Mouse (Mus musculus) CH12F3 (cell line): ENCODE results near the gene Lsm14b.

ENCODE experiments used
- in situ Hi-C: fragments of 300-500 bp; cut with MboI; formaldehyde crosslinking; loops from 2 replicates; pipeline ENCODE4 v1.14.3; 2020; ENCODE audit warnings: low sequenced_read_pairs

The Lsm14b gene

GRCm38 (mm10) chr2:180024401-180025098 is at the start of gene Lsm14b:
Gene Lsm14b, plus strand, starts transcription at chr2:180024987.
- in situ Hi-C loops = no loop called here

- in situ Hi-C loops = no loop called here
Measured at GRCm38 (mm10) chr2:179975851-179976250, 48.9 kb upstream of the Lsm14b start.

GRCm38 (mm10) chr2:179976295-179976627 is 48.5 kb upstream of the Lsm14b start:
- in situ Hi-C loops = no loop called here

- in situ Hi-C loops = no loop called here
Measured at GRCm38 (mm10) chr2:179976628-179977343, 48.0 kb upstream of the Lsm14b start, which contains the start of gene Taf4. Gene Taf4, minus strand, starts transcription at chr2:179976646.

- in situ Hi-C loops = no loop called here
Measured at GRCm38 (mm10) chr2:179977344-179978025, 47.3 kb upstream of the Lsm14b start.

GRCm38 (mm10) chr2:179978250-179978649 is 46.5 kb upstream of the Lsm14b start:
- in situ Hi-C loops = no loop called here

GRCm38 (mm10) chr2:179979836-179980235 is 45.0 kb upstream of the Lsm14b start:
- in situ Hi-C loops = no loop called here

- in situ Hi-C loops = no loop called here
Measured at GRCm38 (mm10) chr2:179980616-179981015, 44.2 kb upstream of the Lsm14b start.

- in situ Hi-C loops = no loop called here
Measured at GRCm38 (mm10) chr2:179982715-179983114, 42.1 kb upstream of the Lsm14b start.

GRCm38 (mm10) chr2:179984830-179985229 is 40.0 kb upstream of the Lsm14b start:
- in situ Hi-C loops = no loop called here

- in situ Hi-C loops = no loop called here
Measured at GRCm38 (mm10) chr2:179985695-179986094, 39.1 kb upstream of the Lsm14b start.

- in situ Hi-C loops = no loop called here
Measured at GRCm38 (mm10) chr2:179986437-179987022, 38.3 kb upstream of the Lsm14b start.

- in situ Hi-C loops = no loop called here
Measured at GRCm38 (mm10) chr2:179989098-179989497, 35.7 kb upstream of the Lsm14b start.

GRCm38 (mm10) chr2:179993071-179993470 is 31.7 kb upstream of the Lsm14b start:
- in situ Hi-C loops = no loop called here

- in situ Hi-C loops = no loop called here
Measured at GRCm38 (mm10) chr2:179998431-179998830, 26.4 kb upstream of the Lsm14b start.

- in situ Hi-C loops = no loop called here
Measured at GRCm38 (mm10) chr2:180001635-180002034, 23.2 kb upstream of the Lsm14b start.

- in situ Hi-C loops = no loop called here
Measured at GRCm38 (mm10) chr2:180005656-180006351, 19.0 kb upstream of the Lsm14b start.

GRCm38 (mm10) chr2:180006352-180007017 is 18.3 kb upstream of the Lsm14b start:
- in situ Hi-C loops = no loop called here

GRCm38 (mm10) chr2:180010686-180011085 is 14.1 kb upstream of the Lsm14b start:
- in situ Hi-C loops = no loop called here

- in situ Hi-C loops = no loop called here
Measured at GRCm38 (mm10) chr2:180011370-180011769, 13.4 kb upstream of the Lsm14b start.
